Mouse (Mus musculus): ENCODE measurements at regions not wholly inside any gene's neighbourhood (a gene's known extent, or its start where the extent isn't known, plus 50 kb on each side); places are given as distances from the start of the nearest gene placed in this dataset.

- no peak for ATAC-seq (ENCODE audit: borderline replicate concordance, extremely low read depth, low FRiP score, low TSS enrichment)
- H3K4me3 ChIP-seq, result no peak overlapping the region
- H3K27me3 ChIP-seq, result no peaks in the 10 kb centered on the region
- H3K27ac ChIP-seq, result peak overlapping the region; percentile 37; the same call in 1 of the 2 replicates
- WGBS, result 28% methylated on average over 5 of the region's 5 CpGs
- no peaks in the 10 kb centered on the region for H3K9me3 ChIP-seq
- no peaks in the 10 kb centered on the region for H3K36me3 ChIP-seq
- no peak overlapping the region for H3K4me2 ChIP-seq
- H3K4me1 ChIP-seq, result 0 out of 2 replicates have a peak, but pooled peaks cover 6% of the 10 kb centered on the region
- no peak overlapping the region for H3K9ac ChIP-seq
Observed at GRCm38 (mm10) chr9:115665337-115666004, 243.8 kb upstream of the Gadl1 start.

GRCm38 (mm10) chr9:115666530-115666929 is 242.7 kb upstream of the Gadl1 start:
- Histone ChIP-seq H3K4me1 (0 out of 2 replicates have a peak, but pooled peaks cover 6% of the 10 kb centered on the region), H3K4me2 (no peak overlapping the region), H3K36me3 (no peaks in the 10 kb centered on the region), H3K27me3 (no peaks in the 10 kb centered on the region), H3K9me3 (no peaks in the 10 kb centered on the region), H3K27ac (no peak overlapping the region), H3K9ac (no peak overlapping the region), H3K4me3 (no peak overlapping the region)
- no peak for ATAC-seq (ENCODE audit: borderline replicate concordance, extremely low read depth, low FRiP score, low TSS enrichment)
- WGBS, result 79% methylated on average over 3 of the region's 3 CpGs

DNA sequence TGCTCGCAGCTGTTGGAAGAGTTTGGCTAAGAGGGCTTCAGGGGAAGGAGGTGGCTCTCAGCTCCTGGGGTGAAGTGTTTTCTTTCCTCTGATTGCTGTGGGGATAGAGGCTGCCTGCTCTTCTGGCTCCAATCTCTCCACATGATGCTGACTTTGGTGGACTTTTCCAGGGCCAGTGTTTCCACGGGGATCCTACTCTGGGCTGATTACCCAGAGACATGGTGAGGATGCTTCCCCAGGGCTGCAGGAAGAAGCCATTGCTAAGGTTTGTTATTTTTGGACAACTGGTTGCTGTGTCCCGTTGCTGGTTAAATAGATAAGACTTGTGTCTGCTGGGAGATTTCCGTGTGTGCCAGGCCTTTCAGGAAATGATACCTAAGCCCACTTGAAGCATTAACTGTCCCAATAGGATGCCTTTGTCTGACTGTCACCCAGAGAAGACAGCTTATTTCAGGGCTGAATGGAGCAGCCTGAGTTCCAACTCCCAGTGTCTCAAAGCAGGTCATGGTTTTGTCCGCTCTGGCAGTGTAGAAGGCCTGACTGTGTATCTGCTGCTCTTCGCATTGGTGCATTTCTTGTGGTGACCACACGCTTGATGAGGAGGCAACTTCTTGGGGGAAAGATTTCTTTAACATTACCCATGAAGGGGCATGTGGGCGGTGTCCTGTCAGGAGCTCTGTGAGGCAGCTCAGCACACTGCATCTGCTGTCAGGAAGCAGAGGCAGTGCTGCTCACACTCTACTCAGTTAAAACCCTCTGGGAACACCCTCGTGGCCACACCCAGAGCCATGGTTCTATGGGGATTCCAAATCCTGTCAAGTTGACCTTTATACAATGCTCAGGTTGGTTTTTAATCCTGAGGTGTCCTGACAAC is 228.3 kb upstream of the Gadl1 start:
- Histone ChIP-seq H3K27ac (no peak overlapping the region), H3K36me3 (no peaks in the 10 kb centered on the region), H3K9me3 (no peaks in the 10 kb centered on the region), H3K4me1 (peaks cover 10% of the 10 kb centered on the region; the same call in 1 of the 2 replicates), H3K9ac (no peak overlapping the region), H3K4me3 (no peak overlapping the region), H3K4me2 (no peak overlapping the region), H3K27me3 (no peaks in the 10 kb centered on the region)
- WGBS, result 60% methylated on average over 9 of the region's 9 CpGs
- ATAC-seq (ENCODE audit: borderline replicate concordance, extremely low read depth, low FRiP score, low TSS enrichment), result no peak

- WGBS, result 36% methylated on average over 9 of the region's 9 CpGs
- Histone ChIP-seq H3K4me2 (no peak overlapping the region), H3K9ac (no peak overlapping the region), H3K9me3 (no peaks in the 10 kb centered on the region), H3K27ac (no peak overlapping the region), H3K4me1 (peaks cover 10% of the 10 kb centered on the region; the same call in 1 of the 2 replicates), H3K36me3 (no peaks in the 10 kb centered on the region), H3K27me3 (no peaks in the 10 kb centered on the region), H3K4me3 (no peak overlapping the region)
- no peak for ATAC-seq (ENCODE audit: borderline replicate concordance, extremely low read depth, low FRiP score, low TSS enrichment)
Observed at GRCm38 (mm10) chr9:115681841-115682240, 227.4 kb upstream of the Gadl1 start.

- Histone ChIP-seq H3K36me3 (no peaks in the 10 kb centered on the region), H3K9me3 (no peaks in the 10 kb centered on the region), H3K4me3 (no peak overlapping the region), H3K4me1 (peaks cover 10% of the 10 kb centered on the region; the same call in 1 of the 2 replicates), H3K27me3 (no peaks in the 10 kb centered on the region), H3K9ac (no peak overlapping the region), H3K27ac (no peak overlapping the region), H3K4me2 (no peak overlapping the region)
- ATAC-seq (ENCODE audit: borderline replicate concordance, extremely low read depth, low FRiP score, low TSS enrichment), result no peak
Observed at GRCm38 (mm10) chr9:115683951-115684350, 225.3 kb upstream of the Gadl1 start.

GRCm38 (mm10) chr9:115686605-115687004 is 222.7 kb upstream of the Gadl1 start:
- no peak for ATAC-seq (ENCODE audit: borderline replicate concordance, extremely low read depth, low FRiP score, low TSS enrichment)
- 72% methylated on average over 5 of the region's 5 CpGs for WGBS
- no peaks in the 10 kb centered on the region for H3K36me3 ChIP-seq
- H3K27ac ChIP-seq, result no peak overlapping the region
- H3K9me3 ChIP-seq, result no peaks in the 10 kb centered on the region
- peaks cover 3% of the 10 kb centered on the region; the same call in 1 of the 2 replicates for H3K4me1 ChIP-seq
- no peak overlapping the region for H3K9ac ChIP-seq
- H3K4me2 ChIP-seq, result no peak overlapping the region
- H3K27me3 ChIP-seq, result no peaks in the 10 kb centered on the region
- no peak overlapping the region for H3K4me3 ChIP-seq

GRCm38 (mm10) chr9:115692837-115693236 is 216.4 kb upstream of the Gadl1 start:
- no peaks in the 10 kb centered on the region for H3K27me3 ChIP-seq
- H3K27ac ChIP-seq, result no peak overlapping the region
- no peak overlapping the region for H3K4me3 ChIP-seq
- no peaks in the 10 kb centered on the region for H3K4me1 ChIP-seq
- no peaks in the 10 kb centered on the region for H3K9me3 ChIP-seq
- no peak overlapping the region for H3K9ac ChIP-seq
- WGBS, result 50% methylated on average over 2 of the region's 2 CpGs
- H3K4me2 ChIP-seq, result no peak overlapping the region
- no peaks in the 10 kb centered on the region for H3K36me3 ChIP-seq
- no peak for ATAC-seq (ENCODE audit: borderline replicate concordance, extremely low read depth, low FRiP score, low TSS enrichment)

GRCm38 (mm10) chr9:115703791-115704190 is 205.5 kb upstream of the Gadl1 start:
- Histone ChIP-seq H3K9me3 (no peaks in the 10 kb centered on the region), H3K27ac (no peak overlapping the region), H3K4me1 (peaks cover 7% of the 10 kb centered on the region; the same call in 1 of the 2 replicates), H3K4me3 (no peak overlapping the region), H3K4me2 (no peak overlapping the region), H3K36me3 (no peaks in the 10 kb centered on the region), H3K27me3 (no peaks in the 10 kb centered on the region), H3K9ac (no peak overlapping the region)
- no peak for ATAC-seq (ENCODE audit: borderline replicate concordance, extremely low read depth, low FRiP score, low TSS enrichment)
- 92% methylated on average over 7 of the region's 7 CpGs for WGBS

GRCm38 (mm10) chr9:115704249-115704648 is 205.0 kb upstream of the Gadl1 start:
- H3K36me3 ChIP-seq, result no peaks in the 10 kb centered on the region
- H3K9me3 ChIP-seq, result no peaks in the 10 kb centered on the region
- H3K9ac ChIP-seq, result no peak overlapping the region
- H3K27me3 ChIP-seq, result no peaks in the 10 kb centered on the region
- H3K27ac ChIP-seq, result no peak overlapping the region
- H3K4me1 ChIP-seq, result peaks cover 12% of the 10 kb centered on the region; the same call in 1 of the 2 replicates
- no peak overlapping the region for H3K4me3 ChIP-seq
- 26% methylated on average over 9 of the region's 9 CpGs for WGBS
- H3K4me2 ChIP-seq, result no peak overlapping the region
- ATAC-seq (ENCODE audit: borderline replicate concordance, extremely low read depth, low FRiP score, low TSS enrichment), result no peak

DNA sequence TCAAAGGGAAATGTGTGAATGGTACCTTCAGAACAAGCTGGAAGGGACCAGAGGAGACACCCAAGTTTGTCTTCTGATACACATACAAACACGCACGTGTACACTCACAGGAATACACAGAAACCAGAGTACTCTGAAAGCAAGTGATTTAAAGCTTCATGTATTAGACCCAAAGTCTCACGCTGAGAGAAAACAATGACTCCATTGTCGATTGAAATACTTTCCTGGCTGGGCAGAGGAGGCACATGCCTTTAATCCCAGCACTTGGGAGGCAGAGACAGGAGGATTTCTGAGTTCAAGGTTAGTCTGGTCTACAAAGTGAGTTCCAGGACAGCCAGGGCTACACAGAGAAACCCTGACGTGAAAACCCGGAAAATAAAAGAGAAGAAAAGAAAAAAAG is 203.5 kb upstream of the Gadl1 start:
- H3K36me3 ChIP-seq, result no peaks in the 10 kb centered on the region
- 85% methylated on average over 6 of the region's 6 CpGs for WGBS
- H3K27ac ChIP-seq, result no peak overlapping the region
- peaks cover 12% of the 10 kb centered on the region; the same call in 1 of the 2 replicates for H3K4me1 ChIP-seq
- no peaks in the 10 kb centered on the region for H3K27me3 ChIP-seq
- no peak for ATAC-seq (ENCODE audit: borderline replicate concordance, extremely low read depth, low FRiP score, low TSS enrichment)
- no peak overlapping the region for H3K4me3 ChIP-seq
- H3K9ac ChIP-seq, result no peak overlapping the region
- no peaks in the 10 kb centered on the region for H3K9me3 ChIP-seq
- no peak overlapping the region for H3K4me2 ChIP-seq

DNA sequence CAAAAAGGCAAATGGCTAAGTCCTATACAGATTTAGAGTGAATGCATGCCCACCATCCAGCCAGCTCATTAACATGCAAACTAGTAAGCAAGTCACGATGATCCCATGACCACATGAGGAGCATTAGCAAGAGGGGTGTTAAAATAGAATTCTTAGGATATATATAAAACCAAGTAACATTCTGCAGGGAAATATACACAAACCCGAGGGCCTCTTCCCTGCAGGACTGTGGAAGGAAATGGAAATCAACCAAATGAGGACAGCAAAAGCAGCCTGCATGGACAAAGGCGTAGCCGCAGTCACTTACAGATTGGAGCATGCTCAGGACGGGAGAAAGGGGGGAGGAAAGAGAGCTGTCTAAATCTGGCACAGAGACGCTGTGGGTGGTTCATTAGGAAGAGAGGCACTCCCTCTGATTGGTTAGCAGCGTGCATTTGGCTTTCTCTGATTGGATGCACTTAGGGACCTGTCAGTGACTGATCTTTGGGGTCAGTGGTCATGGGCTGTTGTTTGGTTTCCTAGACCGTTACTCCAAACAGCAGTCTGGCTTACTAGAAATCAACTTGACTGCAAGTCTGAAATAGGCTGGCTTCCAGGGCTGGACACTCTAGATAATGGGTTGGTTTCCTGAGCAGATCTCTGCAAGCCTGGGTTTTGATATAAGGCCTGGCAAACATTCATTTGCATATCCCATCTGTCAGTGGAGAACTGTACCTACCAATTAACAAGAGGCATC is 200.9 kb upstream of the Gadl1 start:
- Histone ChIP-seq H3K9ac (no peak overlapping the region), H3K27me3 (no peaks in the 10 kb centered on the region), H3K4me3 (no peak overlapping the region), H3K36me3 (no peaks in the 10 kb centered on the region), H3K27ac (peak overlapping the region; percentile 78), H3K9me3 (no peaks in the 10 kb centered on the region), H3K4me2 (no peak overlapping the region), H3K4me1 (peaks cover 12% of the 10 kb centered on the region; the same call in 1 of the 2 replicates)
- 18% methylated on average over 8 of the region's 8 CpGs for WGBS
- peak; percentile 95 for ATAC-seq (ENCODE audit: borderline replicate concordance, extremely low read depth, low FRiP score, low TSS enrichment)

All from lung, embryonic 15.5 days (tissue).